Mouse (Mus musculus) E14TG2a.4 (cell line): ENCODE results near the gene Eml2.

Source experiments
- H3K27me3 ChIP-seq: 2 replicates; pipeline ENCODE4 v1.6.1; 2014; ENCODE audit warnings: low read length, control low read depth; ENCODE audit not compliant: insufficient read depth
- H3K36me3 ChIP-seq: 2 replicates; pipeline ENCODE4 v1.6.1; 2014; ENCODE audit warnings: low read length, control low read depth; ENCODE audit not compliant: insufficient read depth
- H3K4me1 ChIP-seq: replicated peaks from 2 replicates; pipeline ENCODE4 v1.6.1; 2014; ENCODE audit warnings: low read depth, low read length, control low read depth
- H3K4me3 ChIP-seq: replicated peaks from 2 replicates; pipeline ENCODE4 v1.5.1; 2014; ENCODE audit warnings: mild to moderate bottlenecking, low read length
- H3K9me3 ChIP-seq: 2 replicates; pipeline ENCODE4 v1.6.1; 2014; ENCODE audit warnings: low read length, control low read depth
- CTCF ChIP-seq: conservative IDR thresholded peaks from 2 replicates; pipeline ENCODE4 v1.5.1; 2014; ENCODE audit warnings: low read length
- NANOG ChIP-seq: IDR thresholded peaks from 2 replicates; pipeline ENCODE4 v1.6.1; 2014; ENCODE audit warnings: borderline replicate concordance, low read length, mixed read lengths
- POU5F1 ChIP-seq: IDR thresholded peaks from 2 replicates; pipeline ENCODE4 v1.6.1; 2014; ENCODE audit warnings: low read length, borderline replicate concordance

Gene Eml2

GRCm38 (mm10) chr7:19157160-19157800, 18.9 kb upstream of the Eml2 start:
- H3K4me1 ChIP-seq = peaks cover 58% of the 10 kb centered on the region
- peaks cover 59% of the 10 kb centered on the region for H3K36me3 ChIP-seq
- H3K9me3 ChIP-seq = no peaks in the 10 kb centered on the region
- H3K27me3 ChIP-seq = peaks cover 3% of the 10 kb centered on the region; the same call in 1 of the 2 replicates
- H3K4me3 ChIP-seq = no peak overlapping the region; the same call in 1 of the 2 replicates
- TF ChIP-seq NANOG (no peak), CTCF (peak; percentile 31)

DNA sequence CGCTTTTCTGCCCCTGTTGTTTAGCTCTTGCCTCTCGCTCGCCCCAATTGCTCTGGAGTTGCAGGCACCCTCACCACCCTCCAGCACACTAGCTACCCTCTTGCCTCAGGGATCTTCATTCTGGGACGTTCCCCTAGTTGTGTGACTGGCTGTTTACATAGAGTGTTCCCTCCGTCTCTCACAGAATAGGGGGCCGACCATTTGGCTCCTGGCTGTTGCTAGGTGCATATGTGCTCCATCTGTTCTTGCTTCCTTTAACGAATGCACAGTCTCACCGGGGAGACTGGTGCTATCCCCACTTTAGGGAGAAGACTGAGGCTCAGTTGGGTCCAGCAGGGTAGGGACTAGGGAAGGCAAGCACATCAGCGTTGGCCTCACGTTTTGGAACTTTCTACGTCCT, 17.6 kb upstream of the Eml2 start:
- TF ChIP-seq NANOG (no peak), POU5F1 (no peak), CTCF (no peak)
- no peaks in the 10 kb centered on the region for H3K9me3 ChIP-seq
- H3K4me3 ChIP-seq = no peak overlapping the region
- H3K27me3 ChIP-seq = peaks cover 8% of the 10 kb centered on the region; the same call in 1 of the 2 replicates
- H3K4me1 ChIP-seq = peaks cover 72% of the 10 kb centered on the region
- peaks cover 46% of the 10 kb centered on the region for H3K36me3 ChIP-seq

DNA sequence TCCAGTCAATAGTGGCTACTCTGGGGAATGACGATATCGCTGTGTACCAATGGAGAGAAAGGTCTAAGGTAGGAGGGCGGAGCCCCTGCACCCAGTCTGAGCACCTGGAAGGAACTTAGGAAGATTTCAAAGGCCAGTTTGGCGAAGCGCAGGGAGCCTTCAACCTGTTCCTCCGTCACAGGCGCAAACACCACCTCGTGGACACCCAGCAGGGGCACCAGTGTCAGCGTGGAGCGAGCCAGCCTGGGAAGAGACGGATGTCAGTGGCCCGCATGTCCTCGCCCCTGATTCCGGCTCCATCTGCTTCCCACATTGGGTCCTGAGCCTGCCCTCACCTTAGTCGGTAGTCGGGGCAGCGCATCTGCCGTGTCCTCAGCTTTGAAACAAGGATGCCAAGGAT, 16.8 kb upstream of the Eml2 start:
- Histone ChIP-seq H3K9me3 (no peaks in the 10 kb centered on the region), H3K27me3 (peaks cover 8% of the 10 kb centered on the region; the same call in 1 of the 2 replicates), H3K4me3 (peak overlapping the region; percentile 84), H3K4me1 (peaks cover 79% of the 10 kb centered on the region), H3K36me3 (peaks cover 37% of the 10 kb centered on the region)
- TF ChIP-seq CTCF (no peak), NANOG (no peak), POU5F1 (no peak)

- H3K9me3 ChIP-seq = no peaks in the 10 kb centered on the region
- TF ChIP-seq POU5F1 (no peak), NANOG (no peak), CTCF (no peak)
- peaks cover 30% of the 10 kb centered on the region for H3K36me3 ChIP-seq
Measured at GRCm38 (mm10) chr7:19160115-19160514, 16.1 kb upstream of the Eml2 start.

GRCm38 (mm10) chr7:19162928-19163327, 13.3 kb upstream of the Eml2 start:
- Histone ChIP-seq H3K27me3 (peaks cover 18% of the 10 kb centered on the region), H3K36me3 (peaks cover 4% of the 10 kb centered on the region; the same call in 1 of the 2 replicates), H3K9me3 (no peaks in the 10 kb centered on the region), H3K4me3 (no peak overlapping the region), H3K4me1 (peaks cover 67% of the 10 kb centered on the region)
- no peak for TF ChIP-seq CTCF
- no peak for TF ChIP-seq NANOG
- no peak for TF ChIP-seq POU5F1

More at GRCm38 (mm10) chr7:19160115-19160514, 16.1 kb upstream of the Eml2 start:
- Histone ChIP-seq H3K4me3 (peak overlapping the region; percentile 84), H3K4me1 (peaks cover 79% of the 10 kb centered on the region), H3K27me3 (peaks cover 11% of the 10 kb centered on the region)

DNA sequence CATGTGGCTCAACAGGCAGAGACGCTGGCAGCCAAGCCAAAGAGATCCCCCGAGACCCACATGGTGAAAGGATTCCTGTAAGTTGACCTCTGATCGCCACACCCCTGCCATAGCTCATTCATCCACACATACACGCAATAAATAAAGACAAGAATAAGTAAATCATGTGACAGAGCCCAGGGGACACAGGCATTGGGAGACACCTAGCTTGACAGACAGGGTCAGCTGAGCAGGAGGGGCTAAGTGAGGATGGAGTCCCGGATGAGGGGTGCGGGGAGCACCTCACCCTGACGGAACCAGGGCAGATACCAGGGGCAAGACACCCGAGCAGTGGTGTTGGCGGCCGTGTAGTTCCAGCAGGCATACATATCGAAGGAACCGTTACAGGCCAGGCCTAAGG, 12.5 kb upstream of the Eml2 start:
- H3K4me1 ChIP-seq = peaks cover 66% of the 10 kb centered on the region
- peaks cover 25% of the 10 kb centered on the region for H3K27me3 ChIP-seq
- H3K9me3 ChIP-seq = no peaks in the 10 kb centered on the region
- peak overlapping the region; percentile 66 for H3K4me3 ChIP-seq
- no peak for TF ChIP-seq NANOG
- no peak for TF ChIP-seq CTCF
- TF ChIP-seq POU5F1 = no peak
- peaks cover under 1% of the 10 kb centered on the region; the same call in 1 of the 2 replicates for H3K36me3 ChIP-seq

DNA sequence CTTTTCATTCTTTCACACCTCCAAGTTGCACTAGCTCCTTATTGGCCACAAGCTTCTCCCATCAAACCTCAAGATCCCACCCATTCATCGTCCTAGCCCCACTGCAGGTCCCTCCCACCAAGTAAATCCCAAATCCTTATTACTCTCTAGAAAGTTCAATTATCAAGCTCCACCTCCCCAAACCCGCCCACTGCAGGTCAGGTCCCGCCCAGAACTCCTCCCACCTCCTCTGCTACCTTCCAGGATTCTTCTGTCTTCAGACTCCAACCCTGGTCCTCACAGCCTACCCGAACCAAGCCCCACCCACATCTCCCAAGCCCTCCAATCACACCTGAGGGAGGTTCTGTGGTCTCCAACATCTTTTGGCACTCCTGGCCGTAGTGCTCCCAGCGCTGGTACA, 12.0 kb upstream of the Eml2 start:
- Histone ChIP-seq H3K27me3 (peaks cover 25% of the 10 kb centered on the region), H3K4me1 (peaks cover 64% of the 10 kb centered on the region), H3K36me3 (no peaks in the 10 kb centered on the region), H3K4me3 (peak overlapping the region; percentile 66), H3K9me3 (no peaks in the 10 kb centered on the region)
- no peak for TF ChIP-seq CTCF
- no peak for TF ChIP-seq POU5F1
- no peak for TF ChIP-seq NANOG

DNA sequence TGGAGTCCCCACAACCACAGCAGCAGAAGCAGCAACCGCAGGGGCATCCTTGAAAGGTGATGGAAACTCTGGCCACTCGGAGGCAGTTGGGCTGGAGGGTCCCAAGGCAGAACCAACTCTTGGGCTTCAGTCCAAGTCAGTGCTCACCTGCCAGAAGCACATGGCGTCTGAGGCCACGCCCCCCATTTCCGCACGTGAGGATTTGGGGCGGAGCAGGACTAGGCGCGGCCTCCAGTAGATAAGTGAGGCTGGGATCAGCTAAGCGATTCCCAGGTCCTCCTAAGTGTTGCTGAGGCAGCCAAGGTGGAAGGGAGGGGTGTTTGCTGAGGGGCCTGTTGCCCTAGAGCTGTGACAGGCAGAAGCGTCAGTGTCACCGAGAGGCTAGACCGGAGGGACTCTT, 11.2 kb upstream of the Eml2 start:
- no peak for TF ChIP-seq NANOG
- no peak for TF ChIP-seq POU5F1
- no peak for TF ChIP-seq CTCF
- H3K4me1 ChIP-seq = peaks cover 63% of the 10 kb centered on the region

GRCm38 (mm10) chr7:19165656-19166423, 10.4 kb upstream of the Eml2 start, which contains the start of gene Gipr:
Gene Gipr, minus strand, starts transcription at chr7:19166127.
- TF ChIP-seq POU5F1 (no peak), CTCF (no peak), NANOG (no peak)
- Histone ChIP-seq H3K36me3 (no peaks in the 10 kb centered on the region), H3K9me3 (no peaks in the 10 kb centered on the region), H3K27me3 (peaks cover 30% of the 10 kb centered on the region), H3K4me3 (peak within 1 kb of the TSS; percentile 66), H3K4me1 (peaks cover 61% of the 10 kb centered on the region)

More for the DNA sequence above, 11.2 kb upstream of the Eml2 start:
- H3K27me3 ChIP-seq = peaks cover 25% of the 10 kb centered on the region
- no peaks in the 10 kb centered on the region for H3K9me3 ChIP-seq
- H3K36me3 ChIP-seq = no peaks in the 10 kb centered on the region
- H3K4me3 ChIP-seq = peak overlapping the region; percentile 66
